Mouse (Mus musculus): Measurements from ENCODE around the gene G6pc. TPM values are rescaled to one million over a fixed set of nuclear protein-coding genes. Genes with fewer than 3 reads are reported as not detected.
"Not testable (repeated sequence)": the region's sequence is repeated elsewhere in the genome, so short reads cannot be mapped to it uniquely, and the experiment has no call there.

Gene G6pc
- polyA plus RNA-seq, 1 experiment from 2014 or later, result not detected

DNA sequence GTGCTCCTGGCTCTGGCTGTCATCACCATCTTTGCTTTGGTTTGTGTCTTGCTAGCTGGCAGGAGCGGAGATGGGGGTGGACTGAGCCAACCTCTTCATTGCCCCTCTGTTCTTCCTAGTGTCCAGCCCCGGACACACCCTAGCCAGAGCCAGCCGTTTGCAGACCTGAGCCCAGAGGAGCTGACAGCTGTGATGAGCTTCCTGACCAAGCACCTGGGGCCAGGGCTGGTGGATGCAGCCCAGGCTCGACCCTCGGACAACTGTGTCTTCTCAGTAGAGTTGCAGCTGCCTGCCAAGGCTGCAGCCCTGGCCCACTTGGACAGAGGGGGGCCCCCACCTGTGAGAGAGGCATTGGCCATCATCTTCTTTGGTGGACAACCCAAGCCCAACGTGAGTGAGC lies 36.4 kb upstream of the G6pc start:
- not testable (repeated sequence) for H3K27ac ChIP-seq (ENCODE audit: low read depth, low read length); H3K27me3 ChIP-seq (ENCODE audit: control insufficient read depth, insufficient read depth, low read length); DNase-seq (ENCODE audit: low spot score); H3K36me3 ChIP-seq (ENCODE audit: control insufficient read depth, insufficient read depth, low read length); ATAC-seq (replicated peaks; ENCODE audit: low FRiP score); H3K4me3 ChIP-seq (ENCODE audit: low read depth, low read length); H3K9ac ChIP-seq (ENCODE audit: low read length); H3K4me1 ChIP-seq (replicated peaks; ENCODE audit: control insufficient read depth, insufficient read depth, low read length); H3K9me3 ChIP-seq (ENCODE audit: control insufficient read depth, low read length); H3K4me2 ChIP-seq (ENCODE audit: low read depth, low read length, severe bottlenecking)
- 87% methylated on average over 6 of the region's 6 CpGs for WGBS

DNA sequence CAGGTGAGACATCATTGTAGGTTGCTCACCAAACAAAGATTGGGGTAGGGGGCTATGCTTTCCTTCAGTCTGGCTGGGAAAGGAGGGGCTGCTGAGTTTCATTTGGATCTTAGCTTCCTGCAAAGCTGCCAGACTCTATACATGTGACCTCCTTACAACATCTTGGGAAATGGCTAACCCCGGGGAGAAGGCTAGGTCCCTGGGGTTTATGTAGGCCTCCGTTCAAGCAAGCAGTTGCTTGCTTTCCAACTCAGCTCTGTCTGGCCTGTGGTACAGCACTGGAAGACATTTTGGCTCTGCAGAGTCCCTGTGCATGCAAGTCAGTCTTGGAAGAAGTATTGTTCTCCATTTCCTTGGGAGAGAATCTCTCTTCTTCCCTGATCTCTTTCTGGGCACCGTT lies 34.8 kb upstream of the G6pc start:
- Histone ChIP-seq H3K27ac (ENCODE audit: low read depth, low read length) (no peak overlapping the region), H3K9me3 (ENCODE audit: control insufficient read depth, low read length) (no peaks in the 10 kb centered on the region), H3K36me3 (ENCODE audit: control insufficient read depth, insufficient read depth, low read length) (no peaks in the 10 kb centered on the region), H3K9ac (ENCODE audit: low read length) (no peak overlapping the region), H3K27me3 (ENCODE audit: control insufficient read depth, insufficient read depth, low read length) (no peaks in the 10 kb centered on the region), H3K4me1 (replicated peaks; ENCODE audit: control insufficient read depth, insufficient read depth, low read length) (peaks cover 2% of the 10 kb centered on the region; the same call in 1 of the 2 replicates), H3K4me3 (ENCODE audit: low read depth, low read length) (no peak overlapping the region), H3K4me2 (ENCODE audit: low read depth, low read length, severe bottlenecking) (no peak overlapping the region)
- WGBS, result 94% methylated on average over 3 of the region's 3 CpGs
- ATAC-seq (replicated peaks; ENCODE audit: low FRiP score) (no peak), DNase-seq (ENCODE audit: low spot score) (no peak)

- no peaks in the 10 kb centered on the region for H3K36me3 ChIP-seq (ENCODE audit: control insufficient read depth, insufficient read depth, low read length)
- peaks cover 5% of the 10 kb centered on the region; the same call in 1 of the 2 replicates for H3K4me1 ChIP-seq (replicated peaks; ENCODE audit: control insufficient read depth, insufficient read depth, low read length)
- no peak overlapping the region for H3K9ac ChIP-seq (ENCODE audit: low read length)
- DNase-seq (ENCODE audit: low spot score) (no peak), ATAC-seq (replicated peaks; ENCODE audit: low FRiP score) (no peak)
- WGBS, result 26% methylated on average over 10 of the region's 10 CpGs
- no peaks in the 10 kb centered on the region for H3K27me3 ChIP-seq (ENCODE audit: control insufficient read depth, insufficient read depth, low read length)
- H3K27ac ChIP-seq (ENCODE audit: low read depth, low read length), result no peak overlapping the region
- no peak overlapping the region for H3K4me3 ChIP-seq (ENCODE audit: low read depth, low read length)
- H3K9me3 ChIP-seq (ENCODE audit: control insufficient read depth, low read length), result no peaks in the 10 kb centered on the region
- H3K4me2 ChIP-seq (ENCODE audit: low read depth, low read length, severe bottlenecking), result no peak overlapping the region
Measured at GRCm38 (mm10) chr11:101334023-101334422, 33.3 kb upstream of the G6pc start.

DNA sequence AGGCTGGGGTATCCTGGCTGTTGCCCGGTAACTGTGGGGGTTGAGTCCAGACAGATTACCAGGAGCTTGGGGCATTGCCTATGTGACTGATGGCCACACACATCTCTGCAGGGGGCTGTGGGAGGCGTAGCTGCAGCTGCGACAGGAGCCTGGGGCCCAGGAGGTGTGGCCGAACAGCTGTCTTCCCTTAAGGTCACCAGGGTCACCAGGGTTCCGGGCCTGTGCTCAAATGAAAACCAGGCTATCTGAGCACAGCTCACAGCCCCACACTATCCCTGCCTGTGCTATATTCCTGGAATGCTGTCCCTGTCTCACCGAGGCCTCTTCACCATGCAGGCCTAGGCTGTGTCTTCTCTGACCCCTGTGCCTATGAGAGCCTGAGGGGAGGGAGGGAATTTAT lies 32.8 kb upstream of the G6pc start:
- 8% methylated on average over 6 of the region's 6 CpGs for WGBS
- Histone ChIP-seq H3K4me3 (ENCODE audit: low read depth, low read length) (no peak overlapping the region), H3K9me3 (ENCODE audit: control insufficient read depth, low read length) (no peaks in the 10 kb centered on the region), H3K27me3 (ENCODE audit: control insufficient read depth, insufficient read depth, low read length) (no peaks in the 10 kb centered on the region), H3K36me3 (ENCODE audit: control insufficient read depth, insufficient read depth, low read length) (no peaks in the 10 kb centered on the region), H3K4me2 (ENCODE audit: low read depth, low read length, severe bottlenecking) (no peak overlapping the region), H3K27ac (ENCODE audit: low read depth, low read length) (no peak overlapping the region), H3K9ac (ENCODE audit: low read length) (no peak overlapping the region), H3K4me1 (replicated peaks; ENCODE audit: control insufficient read depth, insufficient read depth, low read length) (peaks cover 5% of the 10 kb centered on the region; the same call in 1 of the 2 replicates)
- ATAC-seq (replicated peaks; ENCODE audit: low FRiP score) (no peak), DNase-seq (ENCODE audit: low spot score) (no peak)

DNA sequence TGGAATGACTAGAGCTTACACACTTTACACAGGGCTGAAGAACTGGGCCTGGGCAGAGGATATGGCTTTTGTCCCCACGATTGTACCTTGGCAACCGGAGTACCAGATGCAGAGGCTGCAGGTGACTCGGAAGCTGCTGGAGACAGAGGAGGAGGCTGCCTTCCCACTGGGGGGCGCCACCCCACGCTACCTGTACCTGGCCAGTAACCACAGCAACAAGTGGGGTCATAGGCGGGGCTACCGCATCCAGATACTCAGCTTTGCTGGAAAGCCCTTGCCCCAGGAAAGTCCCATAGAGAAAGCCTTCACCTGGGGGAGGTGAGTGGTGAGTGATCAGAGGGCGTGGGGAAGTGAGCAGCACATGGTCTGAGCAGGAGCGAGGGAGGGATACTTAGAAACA lies 31.7 kb upstream of the G6pc start:
- H3K9me3 ChIP-seq (ENCODE audit: control insufficient read depth, low read length), result no peaks in the 10 kb centered on the region
- no peak overlapping the region for H3K9ac ChIP-seq (ENCODE audit: low read length)
- H3K27ac ChIP-seq (ENCODE audit: low read depth, low read length), result no peak overlapping the region
- H3K4me1 ChIP-seq (replicated peaks; ENCODE audit: control insufficient read depth, insufficient read depth, low read length), result peaks cover 5% of the 10 kb centered on the region; the same call in 1 of the 2 replicates
- H3K36me3 ChIP-seq (ENCODE audit: control insufficient read depth, insufficient read depth, low read length), result no peaks in the 10 kb centered on the region
- WGBS, result 82% methylated on average over 9 of the region's 9 CpGs
- no peak for DNase-seq (ENCODE audit: low spot score)
- H3K4me2 ChIP-seq (ENCODE audit: low read depth, low read length, severe bottlenecking), result no peak overlapping the region
- H3K4me3 ChIP-seq (ENCODE audit: low read depth, low read length), result no peak overlapping the region
- no peak for ATAC-seq (replicated peaks; ENCODE audit: low FRiP score)
- H3K27me3 ChIP-seq (ENCODE audit: control insufficient read depth, insufficient read depth, low read length), result no peaks in the 10 kb centered on the region

- H3K27me3 ChIP-seq (ENCODE audit: control insufficient read depth, insufficient read depth, low read length), result no peaks in the 10 kb centered on the region
- ATAC-seq (replicated peaks; ENCODE audit: low FRiP score) (peak; percentile 81), DNase-seq (ENCODE audit: low spot score) (peak; percentile 73)
- H3K9me3 ChIP-seq (ENCODE audit: control insufficient read depth, low read length), result no peaks in the 10 kb centered on the region
- H3K4me3 ChIP-seq (ENCODE audit: low read depth, low read length), result peak overlapping the region; percentile 15; the same call in 1 of the 2 replicates
- peaks cover 5% of the 10 kb centered on the region; the same call in 1 of the 2 replicates for H3K4me1 ChIP-seq (replicated peaks; ENCODE audit: control insufficient read depth, insufficient read depth, low read length)
- WGBS, result 3% methylated on average over 9 of the region's 9 CpGs
- H3K9ac ChIP-seq (ENCODE audit: low read length), result peak overlapping the region; percentile 51
- H3K27ac ChIP-seq (ENCODE audit: low read depth, low read length), result no peak overlapping the region
- H3K36me3 ChIP-seq (ENCODE audit: control insufficient read depth, insufficient read depth, low read length), result no peaks in the 10 kb centered on the region
- peak overlapping the region; percentile 58 for H3K4me2 ChIP-seq (ENCODE audit: low read depth, low read length, severe bottlenecking)
Measured at GRCm38 (mm10) chr11:101338123-101338760, 29.1 kb upstream of the G6pc start.

GRCm38 (mm10) chr11:101347083-101347775 lies 20.1 kb upstream of the G6pc start:
- Histone ChIP-seq H3K27ac (ENCODE audit: low read depth, low read length) (no peak overlapping the region), H3K4me2 (ENCODE audit: low read depth, low read length, severe bottlenecking) (no peak overlapping the region), H3K27me3 (ENCODE audit: control insufficient read depth, insufficient read depth, low read length) (no peaks in the 10 kb centered on the region), H3K4me3 (ENCODE audit: low read depth, low read length) (no peak overlapping the region), H3K9me3 (ENCODE audit: control insufficient read depth, low read length) (no peaks in the 10 kb centered on the region), H3K4me1 (replicated peaks; ENCODE audit: control insufficient read depth, insufficient read depth, low read length) (no peaks in the 10 kb centered on the region), H3K9ac (ENCODE audit: low read length) (no peak overlapping the region), H3K36me3 (ENCODE audit: control insufficient read depth, insufficient read depth, low read length) (no peaks in the 10 kb centered on the region)
- ATAC-seq (replicated peaks; ENCODE audit: low FRiP score) (no peak), DNase-seq (ENCODE audit: low spot score) (peak; percentile 41)
- WGBS, result 72% methylated on average over 10 of the region's 10 CpGs

- Histone ChIP-seq H3K9me3 (ENCODE audit: control insufficient read depth, low read length) (no peaks in the 10 kb centered on the region), H3K27me3 (ENCODE audit: control insufficient read depth, insufficient read depth, low read length) (no peaks in the 10 kb centered on the region), H3K36me3 (ENCODE audit: control insufficient read depth, insufficient read depth, low read length) (no peaks in the 10 kb centered on the region), H3K4me1 (replicated peaks; ENCODE audit: control insufficient read depth, insufficient read depth, low read length) (no peaks in the 10 kb centered on the region), H3K27ac (ENCODE audit: low read depth, low read length) (no peak overlapping the region), H3K4me2 (ENCODE audit: low read depth, low read length, severe bottlenecking) (no peak overlapping the region), H3K4me3 (ENCODE audit: low read depth, low read length) (no peak overlapping the region), H3K9ac (ENCODE audit: low read length) (no peak overlapping the region)
- DNase-seq (ENCODE audit: low spot score), result peak; percentile 43
- WGBS, result 86% methylated on average over 7 of the region's 7 CpGs
- ATAC-seq (replicated peaks; ENCODE audit: low FRiP score), result no peak
Measured at GRCm38 (mm10) chr11:101348774-101349173, 18.6 kb upstream of the G6pc start.

DNA sequence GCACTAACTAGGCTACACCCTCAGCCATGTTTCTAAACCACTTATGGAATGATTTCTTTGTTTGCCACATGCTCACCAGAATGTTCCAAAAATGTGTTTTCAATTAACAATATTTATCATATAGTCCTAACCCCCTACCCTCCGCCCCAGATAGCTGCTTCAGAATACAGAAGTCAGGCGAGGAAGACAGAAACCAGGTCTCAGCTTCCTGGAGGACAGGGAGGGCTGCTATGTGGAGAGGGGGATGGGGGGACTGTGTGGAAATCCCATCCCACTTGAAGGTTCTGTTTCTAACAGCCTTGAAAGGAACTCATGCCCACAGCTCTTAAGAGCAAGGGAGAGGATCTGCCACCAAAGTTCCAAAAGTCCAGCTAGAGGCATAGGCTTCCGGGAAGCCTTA lies 18.1 kb upstream of the G6pc start:
- H3K4me2 ChIP-seq (ENCODE audit: low read depth, low read length, severe bottlenecking), result no peak overlapping the region
- H3K4me3 ChIP-seq (ENCODE audit: low read depth, low read length), result no peak overlapping the region
- no peak overlapping the region for H3K9ac ChIP-seq (ENCODE audit: low read length)
- WGBS, result 88% methylated on average over 3 of the region's 3 CpGs
- H3K36me3 ChIP-seq (ENCODE audit: control insufficient read depth, insufficient read depth, low read length), result no peaks in the 10 kb centered on the region
- H3K9me3 ChIP-seq (ENCODE audit: control insufficient read depth, low read length), result no peaks in the 10 kb centered on the region
- no peak overlapping the region for H3K27ac ChIP-seq (ENCODE audit: low read depth, low read length)
- H3K4me1 ChIP-seq (replicated peaks; ENCODE audit: control insufficient read depth, insufficient read depth, low read length), result no peaks in the 10 kb centered on the region
- no peak for DNase-seq (ENCODE audit: low spot score)
- no peaks in the 10 kb centered on the region for H3K27me3 ChIP-seq (ENCODE audit: control insufficient read depth, insufficient read depth, low read length)
- ATAC-seq (replicated peaks; ENCODE audit: low FRiP score), result no peak

All from forebrain, embryonic 11.5 days (tissue).